Mouse (Mus musculus) Patski (cell line): ENCODE results near the gene Evl. TPM values are rescaled to one million over a fixed set of nuclear protein-coding genes. Genes with fewer than 3 reads are reported as not detected.
"Not testable (repeated sequence)": the region's sequence is repeated elsewhere in the genome, so short reads cannot be mapped to it uniquely, and the experiment has no call there.

Experiments used
- ATAC-seq: fragments of 100-300 bp; one replicate; pipeline ENCODE4 v1.8.0; 2021
- CTCF ChIA-PET: fragments of 350-600 bp; sonication (Branson Sonifier 250); formaldehyde crosslinking; loops from one replicate; lab custom pipeline; 2022; ENCODE audit warnings: inconsistent platforms; lab: Charles Lee
- POLR2A ChIA-PET: fragments of 350-600 bp; sonication (Branson Sonifier 250); formaldehyde crosslinking; loops from one replicate; lab custom pipeline; 2022; ENCODE audit warnings: antibody characterized with exemption, inconsistent platforms; lab: Charles Lee
- DNase-seq: peaks from one replicate; pipeline ENCODE4 v3.0.0-alpha.2; 2011; ENCODE audit warnings: low read depth, low spot score
- H3K27me3 ChIP-seq: fragments of 371-371 bp; one replicate; pipeline ENCODE4 v1.5.1; 2021
- CTCF ChIP-seq: fragments of 100-300 bp; IDR thresholded peaks from one replicate; pipeline ENCODE4 v1.5.1; 2021
- in situ Hi-C: fragments of 300-500 bp; cut with MboI; formaldehyde crosslinking; loops from 3 replicates; pipeline ENCODE4 v1.11.1; 2018; ENCODE audit warnings: low pct_unique_long_range_greater_than_20kb, mixed read lengths
- polyA plus RNA-seq: library from polyadenylated mRNA; unstranded; gene quantifications from one replicate; pipeline ENCODE4 v1.2.3, GENCODE M21; 2021

Evl gene
- 109 TPM for polyA plus RNA-seq

- TF ChIP-seq CTCF = no peak
- no peaks in the 10 kb centered on the region for H3K27me3 ChIP-seq
- CTCF ChIA-PET = no interaction called here
- in situ Hi-C loops = no loop called here
- DNase-seq = peak; percentile 22
- ATAC-seq = peak; percentile 82
- POLR2A ChIA-PET = interaction anchor here (1.5 kb wide), 1 partner anchor 9 kb away, joined by 3 read pairs; no protein-coding TSS in a partner anchor
These were observed at the start of gene Evl for GRCm38 (mm10) chr12:108554120-108554841. TSS of gene Evl (plus strand) at chr12:108554720.

GRCm38 (mm10) chr12:108505846-108506245 is 48.7 kb upstream of the Evl start:
- DNase-seq = no peak
- ATAC-seq = no peak
- POLR2A ChIA-PET = no interaction called here
- CTCF ChIA-PET = interaction anchor here (1.5 kb wide), 1 partner anchor 8 kb away, joined by 3 read pairs; no protein-coding TSS in a partner anchor
- H3K27me3 ChIP-seq = no peaks in the 10 kb centered on the region
- no peak for TF ChIP-seq CTCF
- in situ Hi-C loops = no loop called here

GRCm38 (mm10) chr12:108507046-108507445 is 47.5 kb upstream of the Evl start:
- H3K27me3 ChIP-seq, in situ Hi-C loops, POLR2A ChIA-PET, DNase-seq, ATAC-seq: not testable (repeated sequence)
- CTCF ChIA-PET = interaction anchor here (1.5 kb wide), 1 partner anchor 10 kb away, joined by 3 read pairs; no protein-coding TSS in a partner anchor

- ChIA-PET POLR2A (no interaction called here), CTCF (no interaction called here)
- ATAC-seq (no peak), DNase-seq (no peak)
- no peaks in the 10 kb centered on the region for H3K27me3 ChIP-seq
- TF ChIP-seq CTCF = no peak
- in situ Hi-C loops = no loop called here
These were observed 43.9 kb upstream of the Evl start for GRCm38 (mm10) chr12:108510571-108510970.

- ChIA-PET CTCF (no interaction called here), POLR2A (no interaction called here)
- ATAC-seq = no peak
- DNase-seq = no peak
- in situ Hi-C loops = no loop called here
- no peak for TF ChIP-seq CTCF
- no peaks in the 10 kb centered on the region for H3K27me3 ChIP-seq
These were observed 43.5 kb upstream of the Evl start for GRCm38 (mm10) chr12:108511009-108511408.

- in situ Hi-C loops = no loop called here
- no peak for TF ChIP-seq CTCF
- CTCF ChIA-PET = no interaction called here
- no peak for ATAC-seq
- no peak for DNase-seq
- H3K27me3 ChIP-seq = no peaks in the 10 kb centered on the region
- POLR2A ChIA-PET = no interaction called here
These were observed 39.1 kb upstream of the Evl start for GRCm38 (mm10) chr12:108515464-108515863.

- in situ Hi-C loops = no loop called here
- ATAC-seq = no peak
- no peaks in the 10 kb centered on the region for H3K27me3 ChIP-seq
- POLR2A ChIA-PET = no interaction called here
- no peak for TF ChIP-seq CTCF
- DNase-seq = no peak
- CTCF ChIA-PET = interaction anchor here (1.2 kb wide), 1 partner anchor 9 kb away, joined by 3 read pairs; no protein-coding TSS in a partner anchor
These were observed 35.1 kb upstream of the Evl start for GRCm38 (mm10) chr12:108519374-108519773.

- DNase-seq (no peak), ATAC-seq (no peak)
- ChIA-PET CTCF (interaction anchor here (0.8 to 2.2 kb wide), 7 partner anchors 8 to 225 kb away, joined by 3 to 12 read pairs (median 3); no protein-coding TSS in a partner anchor), POLR2A (interaction anchor here (0.6 kb wide), 1 partner anchor 21 kb away, joined by 3 read pairs; no protein-coding TSS in a partner anchor)
- TF ChIP-seq CTCF = peak; percentile 60
- no peaks in the 10 kb centered on the region for H3K27me3 ChIP-seq
- in situ Hi-C loops = no loop called here
These were observed 25.3 kb upstream of the Evl start for GRCm38 (mm10) chr12:108529214-108529613.

GRCm38 (mm10) chr12:108534484-108534883 is 20.0 kb upstream of the Evl start:
- ATAC-seq (no peak), DNase-seq (no peak)
- ChIA-PET CTCF (no interaction called here), POLR2A (no interaction called here)
- no peaks in the 10 kb centered on the region for H3K27me3 ChIP-seq
- TF ChIP-seq CTCF = no peak
- in situ Hi-C loops = no loop called here

- CTCF ChIA-PET = interaction anchor here (1.2 to 2.0 kb wide), 4 partner anchors 10 to 88 kb away, joined by 3 to 8 read pairs (median 6); no protein-coding TSS in a partner anchor
- TF ChIP-seq CTCF = peak; percentile 67
- POLR2A ChIA-PET = no interaction called here
- in situ Hi-C loops = no loop called here
- DNase-seq (no peak), ATAC-seq (no peak)
- H3K27me3 ChIP-seq = no peaks in the 10 kb centered on the region
These were observed 18.1 kb upstream of the Evl start for GRCm38 (mm10) chr12:108536461-108536860.

GRCm38 (mm10) chr12:108541088-108541487 is 13.4 kb upstream of the Evl start:
- ATAC-seq (no peak), DNase-seq (no peak)
- TF ChIP-seq CTCF = peak; percentile 62
- in situ Hi-C loops = no loop called here
- CTCF ChIA-PET = interaction anchor here (0.8 to 2.0 kb wide), 6 partner anchors 9 to 185 kb away, joined by 3 to 12 read pairs (median 4); no protein-coding TSS in a partner anchor
- H3K27me3 ChIP-seq = no peaks in the 10 kb centered on the region
- POLR2A ChIA-PET = no interaction called here
